Mouse (Mus musculus) hindbrain, embryonic 10.5 days (tissue): ENCODE results near the gene Mxi1. TPM values are rescaled to one million over a fixed set of nuclear protein-coding genes. Genes with fewer than 3 reads are reported as not detected.

Experiments used
- DNase-seq: peaks from one replicate; pipeline ENCODE4 v3.0.0-alpha.2; 2017; ENCODE audit warnings: low spot score
- H3K27ac ChIP-seq: fragments of 300-500 bp; sonication (generic); 2 replicates; pipeline ENCODE4 v1.5.1; 2016; ENCODE audit warnings: mild to moderate bottlenecking, moderate library complexity
- H3K27me3 ChIP-seq: fragments of 300-500 bp; sonication (generic); 2 replicates; pipeline ENCODE4 v1.6.1; 2016; ENCODE audit warnings: mild to moderate bottlenecking; ENCODE audit not compliant: poor library complexity, insufficient read depth, severe bottlenecking
- H3K36me3 ChIP-seq: fragments of 300-500 bp; sonication (generic); 2 replicates; pipeline ENCODE4 v1.6.1; 2016; ENCODE audit warnings: mild to moderate bottlenecking, moderate library complexity
- H3K4me1 ChIP-seq: fragments of 300-500 bp; sonication (generic); replicated peaks from 2 replicates; pipeline ENCODE4 v1.6.1; 2016; ENCODE audit warnings: mild to moderate bottlenecking
- H3K4me3 ChIP-seq: fragments of 300-500 bp; sonication (generic); 2 replicates; pipeline ENCODE4 v1.5.1; 2016; ENCODE audit warnings: mild to moderate bottlenecking, moderate library complexity
- H3K9me3 ChIP-seq: fragments of 300-500 bp; sonication (generic); 2 replicates; pipeline ENCODE4 v1.6.1; 2016; ENCODE audit warnings: mild to moderate bottlenecking, moderate library complexity
- WGBS: fragments of 180-500 bp; shearing (Covaris S2); methylation state at CpG from one replicate; pipeline ENCODE4 v1.1.7; 2016; 5-methylcytosine and 5-hydroxymethylcytosine counted together
- polyA plus RNA-seq: library from polyadenylated mRNA; unstranded; fragments of >200 nt; fragmentation: Nextera tagmentation; extraction: Ambion mirVana; gene quantifications from 2 replicates; pipeline ENCODE4 v1.2.1, GENCODE M21; 2016

The Mxi1 gene
- polyA plus RNA-seq, 1 experiment from 2014 or later, result 47.9 TPM

- no peaks in the 10 kb centered on the region for H3K27me3 ChIP-seq
- H3K4me1 ChIP-seq, result peaks cover 46% of the 10 kb centered on the region
- DNase-seq, result no peak
- H3K36me3 ChIP-seq, result 0 out of 2 replicates have a peak, but pooled peaks cover 3% of the 10 kb centered on the region
- 81% methylated on average over 9 of the region's 9 CpGs for WGBS
- H3K4me3 ChIP-seq, result no peak overlapping the region
- H3K27ac ChIP-seq, result no peak overlapping the region
- H3K9me3 ChIP-seq, result no peaks in the 10 kb centered on the region
Measured at GRCm38 (mm10) chr19:53320264-53321110, 10.2 kb downstream of the Mxi1 start.

GRCm38 (mm10) chr19:53321273-53321672, 11.0 kb downstream of the Mxi1 start:
- Histone ChIP-seq H3K27ac (no peak overlapping the region), H3K27me3 (no peaks in the 10 kb centered on the region), H3K4me3 (no peak overlapping the region), H3K4me1 (peaks cover 47% of the 10 kb centered on the region), H3K9me3 (no peaks in the 10 kb centered on the region), H3K36me3 (0 out of 2 replicates have a peak, but pooled peaks cover 3% of the 10 kb centered on the region)
- WGBS, result 80% methylated on average over 10 of the region's 10 CpGs
- DNase-seq, result no peak

- H3K4me3 ChIP-seq, result no peak overlapping the region
- 0 out of 2 replicates have a peak, but pooled peaks cover 3% of the 10 kb centered on the region for H3K36me3 ChIP-seq
- peaks cover 41% of the 10 kb centered on the region for H3K4me1 ChIP-seq
- no peak overlapping the region for H3K27ac ChIP-seq
- DNase-seq, result no peak
- no peaks in the 10 kb centered on the region for H3K27me3 ChIP-seq
- 93% methylated on average over 12 of the region's 12 CpGs for WGBS
- no peaks in the 10 kb centered on the region for H3K9me3 ChIP-seq
Measured at GRCm38 (mm10) chr19:53322438-53323048, 12.2 kb downstream of the Mxi1 start.

- peaks cover 50% of the 10 kb centered on the region for H3K4me1 ChIP-seq
- 61% methylated on average over 6 of the region's 6 CpGs for WGBS
- 0 out of 2 replicates have a peak, but pooled peaks cover 3% of the 10 kb centered on the region for H3K36me3 ChIP-seq
- no peaks in the 10 kb centered on the region for H3K27me3 ChIP-seq
- H3K27ac ChIP-seq, result peak overlapping the region; percentile 46; the same call in 1 of the 2 replicates
- H3K9me3 ChIP-seq, result no peaks in the 10 kb centered on the region
- DNase-seq, result no peak
- H3K4me3 ChIP-seq, result no peak overlapping the region
Measured at GRCm38 (mm10) chr19:53324866-53325265, 14.5 kb downstream of the Mxi1 start.

GRCm38 (mm10) chr19:53325578-53326295, 15.4 kb downstream of the Mxi1 start:
- Histone ChIP-seq H3K27ac (peak overlapping the region; percentile 46), H3K27me3 (no peaks in the 10 kb centered on the region), H3K4me1 (peaks cover 56% of the 10 kb centered on the region), H3K4me3 (peak overlapping the region; percentile 41), H3K9me3 (no peaks in the 10 kb centered on the region), H3K36me3 (0 out of 2 replicates have a peak, but pooled peaks cover 3% of the 10 kb centered on the region)
- WGBS, result 13% methylated on average over 27 of the region's 27 CpGs
- DNase-seq, result peak; percentile 58

- H3K9me3 ChIP-seq, result no peaks in the 10 kb centered on the region
- H3K36me3 ChIP-seq, result peaks cover 19% of the 10 kb centered on the region
- peaks cover 47% of the 10 kb centered on the region for H3K4me1 ChIP-seq
- no peaks in the 10 kb centered on the region for H3K27me3 ChIP-seq
- no peak for DNase-seq
- 72% methylated on average over 9 of the region's 9 CpGs for WGBS
- no peak overlapping the region for H3K4me3 ChIP-seq
- no peak overlapping the region for H3K27ac ChIP-seq
Measured at GRCm38 (mm10) chr19:53328116-53328515, 17.8 kb downstream of the Mxi1 start.

- peak overlapping the region; percentile 66 for H3K4me3 ChIP-seq
- no peaks in the 10 kb centered on the region for H3K27me3 ChIP-seq
- peaks cover 43% of the 10 kb centered on the region for H3K4me1 ChIP-seq
- under 1% methylated on average over 106 of the region's 106 CpGs for WGBS
- peak overlapping the region; percentile 82 for H3K27ac ChIP-seq
- no peaks in the 10 kb centered on the region for H3K9me3 ChIP-seq
- H3K36me3 ChIP-seq, result peaks cover 30% of the 10 kb centered on the region
- peak; percentile 92 for DNase-seq
Measured at GRCm38 (mm10) chr19:53329221-53329991, 19.1 kb downstream of the Mxi1 start.

GRCm38 (mm10) chr19:53329992-53330381, 19.7 kb downstream of the Mxi1 start:
- H3K27me3 ChIP-seq, result no peaks in the 10 kb centered on the region
- H3K27ac ChIP-seq, result peak overlapping the region; percentile 82
- H3K4me3 ChIP-seq, result peak overlapping the region; percentile 66
- peaks cover 37% of the 10 kb centered on the region for H3K4me1 ChIP-seq
- WGBS, result under 1% methylated on average over 29 of the region's 29 CpGs
- DNase-seq, result peak; percentile 78
- no peaks in the 10 kb centered on the region for H3K9me3 ChIP-seq
- H3K36me3 ChIP-seq, result peaks cover 36% of the 10 kb centered on the region

GRCm38 (mm10) chr19:53331882-53332500, 21.7 kb downstream of the Mxi1 start:
- DNase-seq, result no peak
- Histone ChIP-seq H3K9me3 (no peaks in the 10 kb centered on the region), H3K27ac (no peak overlapping the region), H3K36me3 (peaks cover 56% of the 10 kb centered on the region), H3K27me3 (no peaks in the 10 kb centered on the region), H3K4me3 (no peak overlapping the region), H3K4me1 (peaks cover 21% of the 10 kb centered on the region)
- 91% methylated on average over 21 of the region's 21 CpGs for WGBS

GRCm38 (mm10) chr19:53333730-53334129, 23.4 kb downstream of the Mxi1 start:
- Histone ChIP-seq H3K4me1 (peaks cover 14% of the 10 kb centered on the region), H3K4me3 (no peak overlapping the region)

GRCm38 (mm10) chr19:53335241-53335640, 24.9 kb downstream of the Mxi1 start:
- WGBS, result 93% methylated on average over 9 of the region's 9 CpGs
- Histone ChIP-seq H3K36me3 (peaks cover 73% of the 10 kb centered on the region), H3K9me3 (no peaks in the 10 kb centered on the region)

More at GRCm38 (mm10) chr19:53333730-53334129, 23.4 kb downstream of the Mxi1 start:
- Histone ChIP-seq H3K9me3 (no peaks in the 10 kb centered on the region), H3K27ac (no peak overlapping the region), H3K36me3 (peaks cover 72% of the 10 kb centered on the region), H3K27me3 (no peaks in the 10 kb centered on the region)
- 96% methylated on average over 6 of the region's 6 CpGs for WGBS
- DNase-seq, result no peak

GRCm38 (mm10) chr19:53340423-53340822, 30.1 kb downstream of the Mxi1 start:
- H3K9me3 ChIP-seq, result no peaks in the 10 kb centered on the region
- H3K4me3 ChIP-seq, result no peak overlapping the region
- H3K36me3 ChIP-seq, result peaks cover 33% of the 10 kb centered on the region
- no peak for DNase-seq
- H3K4me1 ChIP-seq, result peaks cover 23% of the 10 kb centered on the region
- WGBS, result 32% methylated on average over 6 of the region's 6 CpGs
- no peak overlapping the region for H3K27ac ChIP-seq
- H3K27me3 ChIP-seq, result no peaks in the 10 kb centered on the region

More at GRCm38 (mm10) chr19:53335241-53335640, 24.9 kb downstream of the Mxi1 start:
- Histone ChIP-seq H3K27me3 (no peaks in the 10 kb centered on the region), H3K27ac (no peak overlapping the region), H3K4me1 (peaks cover 9% of the 10 kb centered on the region), H3K4me3 (no peak overlapping the region)
- no peak for DNase-seq
